Mouse (Mus musculus) frontal cortex, postnatal 36 days (tissue): ENCODE measurements around the gene Ppp1r2.

ENCODE experiments used
- DNase-seq, 2 experiments: peaks; one replicate each; pipeline ENCODE4 v3.0.0; 2022; ENCODE audit warnings: low spot score in 2 of 2

Ppp1r2 gene

GRCm38 (mm10) chr16:31234808-31235456 is 40.1 kb downstream of the Ppp1r2 start:
- no peak for DNase-seq

- DNase-seq = no peak
Measured at GRCm38 (mm10) chr16:31234356-31234755, 40.7 kb downstream of the Ppp1r2 start.

- DNase-seq = peak; percentile 67 to 78
Measured at GRCm38 (mm10) chr16:31233541-31234339, 41.3 kb downstream of the Ppp1r2 start.

- peak in 1 of 2 experiments; percentile 27 for DNase-seq
Measured at GRCm38 (mm10) chr16:31233167-31233498, 41.9 kb downstream of the Ppp1r2 start.

- no peak for DNase-seq
Measured at GRCm38 (mm10) chr16:31232491-31233166, 42.4 kb downstream of the Ppp1r2 start.

- no peak for DNase-seq
Measured at GRCm38 (mm10) chr16:31231591-31231990, 43.5 kb downstream of the Ppp1r2 start.

GRCm38 (mm10) chr16:31227746-31228145 is 47.3 kb downstream of the Ppp1r2 start:
- no peak for DNase-seq

- DNase-seq = no peak
Measured at GRCm38 (mm10) chr16:31215271-31215670, 59.8 kb downstream of the Ppp1r2 start.

- DNase-seq = no peak
Measured at GRCm38 (mm10) chr16:31213463-31213862, 61.6 kb downstream of the Ppp1r2 start.

- no peak for DNase-seq
Measured at GRCm38 (mm10) chr16:31211503-31211902, 63.6 kb downstream of the Ppp1r2 start.

GRCm38 (mm10) chr16:31210453-31210852 is 64.6 kb downstream of the Ppp1r2 start:
- DNase-seq = no peak

GRCm38 (mm10) chr16:31209911-31210310 is 65.2 kb downstream of the Ppp1r2 start:
- DNase-seq = no peak

GRCm38 (mm10) chr16:31205726-31206125 is 69.4 kb downstream of the Ppp1r2 start:
- DNase-seq = no peak

GRCm38 (mm10) chr16:31205187-31205586 is 69.9 kb downstream of the Ppp1r2 start:
- no peak for DNase-seq

- peak in 1 of 2 experiments; percentile 47 for DNase-seq
Measured at GRCm38 (mm10) chr16:31204216-31204615, 70.9 kb downstream of the Ppp1r2 start.

- DNase-seq = no peak
Measured at GRCm38 (mm10) chr16:31201704-31202103, 73.4 kb downstream of the Ppp1r2 start.
